Mouse (Mus musculus) heart, adult 9 months (tissue): Measurements from ENCODE around the gene Lrrc32.

Source experiments
- DNase-seq, 2 experiments: peaks; one replicate each; pipeline ENCODE4 v3.0.0; 2022; ENCODE audit warnings: low spot score in 2 of 2

The Lrrc32 gene

GRCm38 (mm10) chr7:98544556-98544955 is 55.5 kb downstream of the Lrrc32 start:
- peak in 1 of 2 experiments; percentile 26 for DNase-seq

- peak; percentile 70 to 79 for DNase-seq
These were observed 59.8 kb downstream of the Lrrc32 start for GRCm38 (mm10) chr7:98548839-98549238.

GRCm38 (mm10) chr7:98550596-98550995 is 61.5 kb downstream of the Lrrc32 start:
- peak; percentile 38 to 55 for DNase-seq

GRCm38 (mm10) chr7:98551041-98551440 is 62.0 kb downstream of the Lrrc32 start:
- no peak for DNase-seq
